Mouse (Mus musculus) intestine, postnatal 0 days (tissue): ENCODE results near the gene Vapa. TPM values are rescaled to one million over a fixed set of nuclear protein-coding genes. Genes with fewer than 3 reads are reported as not detected.

Experiments
- ATAC-seq: fragments of 200-750 bp; cut with Nextera tagmentation; 2 replicates; pipeline ENCODE4 v1.8.0; 2017; ENCODE audit warnings: mild to moderate bottlenecking, moderate TSS enrichment, moderate library complexity
- H3K27ac ChIP-seq: fragments of 300-500 bp; sonication (generic); 2 replicates; pipeline ENCODE4 v1.5.1; 2014; ENCODE audit warnings: mild to moderate bottlenecking, low read depth, low read length, moderate library complexity
- H3K27me3 ChIP-seq: fragments of 300-500 bp; sonication (generic); replicated peaks from 2 replicates; pipeline ENCODE4 v1.6.1; 2014; ENCODE audit warnings: low read length, mixed read lengths; ENCODE audit not compliant: control insufficient read depth, insufficient read depth
- H3K36me3 ChIP-seq: fragments of 300-500 bp; sonication (generic); 2 replicates; pipeline ENCODE4 v1.6.1; 2014; ENCODE audit warnings: mild to moderate bottlenecking, moderate library complexity; ENCODE audit not compliant: control insufficient read depth, insufficient read depth
- H3K4me1 ChIP-seq: fragments of 300-500 bp; sonication (generic); replicated peaks from 2 replicates; pipeline ENCODE4 v1.6.1; 2014; ENCODE audit warnings: antibody characterized with exemption, low read length, mixed read lengths; ENCODE audit not compliant: control insufficient read depth, insufficient read depth
- H3K4me2 ChIP-seq: fragments of 300-500 bp; sonication (generic); replicated peaks from 2 replicates; pipeline ENCODE4 v1.6.1; 2014; ENCODE audit warnings: low read depth, mild to moderate bottlenecking, moderate library complexity
- H3K4me3 ChIP-seq: fragments of 300-500 bp; sonication (generic); 2 replicates; pipeline ENCODE4 v1.5.1; 2014; ENCODE audit warnings: low read depth, low read length
- H3K9ac ChIP-seq: fragments of 300-500 bp; sonication (generic); 2 replicates; pipeline ENCODE4 v1.6.1; 2014; ENCODE audit warnings: mild to moderate bottlenecking, low read depth, low read length
- H3K9me3 ChIP-seq: fragments of 300-500 bp; sonication (generic); 2 replicates; pipeline ENCODE4 v1.6.1; 2016; ENCODE audit warnings: mixed run types; ENCODE audit not compliant: control insufficient read depth
- CTCF ChIP-seq: sonication (generic); IDR thresholded peaks from 2 replicates; pipeline ENCODE4 v1.5.1; 2016; ENCODE audit warnings: low read depth, mild to moderate bottlenecking, control low read depth, antibody characterized with exemption, moderate library complexity
- whole genome bisulfite sequencing: fragments of 180-500 bp; shearing (Covaris S2); extraction: QIAGEN DNeasy Blood & Tissue Kit; methylation state at CpG from one replicate; pipeline ENCODE4 v1.1.7; 2014; 5-methylcytosine and 5-hydroxymethylcytosine counted together
- polyA plus RNA-seq: library from polyadenylated mRNA; unstranded; fragments of >200 nt; fragmentation: Nextera tagmentation; extraction: Ambion mirVana; gene quantifications from 2 replicates; pipeline ENCODE4 v1.2.1, GENCODE M21; 2015

Vapa gene
- polyA plus RNA-seq = 290 and 292 TPM in 2 replicates

- Histone ChIP-seq H3K4me2 (peak within 1 kb of the TSS; percentile 72), H3K4me3 (peak within 1 kb of the TSS; percentile 99), H3K36me3 (no peaks in the 10 kb centered on the region), H3K4me1 (peaks cover 6% of the 10 kb centered on the region; the same call in 1 of the 2 replicates), H3K9me3 (no peaks in the 10 kb centered on the region), H3K9ac (peak within 1 kb of the TSS; percentile 98), H3K27me3 (no peaks in the 10 kb centered on the region), H3K27ac (peak within 1 kb of the TSS; percentile 97)
- peak; percentile 91 for ATAC-seq
- under 1% methylated on average over 83 of the region's 85 CpGs for WGBS
- TF ChIP-seq CTCF = no peak
Observed at GRCm38 (mm10) chr17:65613463-65614412, at the start of gene Vapa. TSS of gene Vapa (minus strand) at chr17:65613555.

DNA sequence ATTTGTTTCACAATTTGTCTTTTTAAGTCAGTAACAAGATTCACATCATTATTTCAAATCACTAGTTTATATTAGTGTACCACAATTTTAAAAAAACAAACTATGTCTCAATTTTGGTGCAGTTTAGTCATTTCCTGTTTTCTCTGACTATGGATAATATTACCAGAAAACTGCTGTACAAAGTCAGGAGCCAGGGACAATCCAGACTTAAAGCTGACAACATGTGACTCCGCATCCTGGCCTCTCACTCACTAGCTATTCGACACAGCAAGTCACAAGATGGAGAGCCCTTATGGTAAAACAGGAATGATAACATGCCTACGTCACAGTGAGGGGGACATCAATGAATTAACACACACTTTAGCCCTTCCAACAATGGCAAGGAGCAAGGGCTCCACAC, 49.3 kb upstream of the Vapa start:
- ATAC-seq = no peak
- no peak overlapping the region for H3K27ac ChIP-seq
- H3K4me1 ChIP-seq = 0 out of 2 replicates have a peak, but pooled peaks cover 7% of the 10 kb centered on the region
- H3K9ac ChIP-seq = no peak overlapping the region
- TF ChIP-seq CTCF = no peak
- H3K4me3 ChIP-seq = no peak overlapping the region
- no peaks in the 10 kb centered on the region for H3K9me3 ChIP-seq
- no peaks in the 10 kb centered on the region for H3K36me3 ChIP-seq
- 74% methylated on average over 3 of the region's 3 CpGs for WGBS
- no peak overlapping the region for H3K4me2 ChIP-seq
- H3K27me3 ChIP-seq = no peaks in the 10 kb centered on the region

- WGBS = 48% methylated on average over 2 of the region's 2 CpGs
- Histone ChIP-seq H3K27me3 (no peaks in the 10 kb centered on the region), H3K9me3 (no peaks in the 10 kb centered on the region), H3K4me1 (no peaks in the 10 kb centered on the region), H3K9ac (no peak overlapping the region), H3K4me2 (no peak overlapping the region), H3K27ac (no peak overlapping the region), H3K36me3 (no peaks in the 10 kb centered on the region), H3K4me3 (no peak overlapping the region)
- no peak for TF ChIP-seq CTCF
- no peak for ATAC-seq
Observed at GRCm38 (mm10) chr17:65658416-65658815, 45.1 kb upstream of the Vapa start.

GRCm38 (mm10) chr17:65657958-65658357, 44.6 kb upstream of the Vapa start:
- Histone ChIP-seq H3K9ac (no peak overlapping the region), H3K4me1 (no peaks in the 10 kb centered on the region), H3K27me3 (no peaks in the 10 kb centered on the region), H3K4me3 (no peak overlapping the region), H3K36me3 (no peaks in the 10 kb centered on the region), H3K4me2 (no peak overlapping the region), H3K27ac (no peak overlapping the region), H3K9me3 (no peaks in the 10 kb centered on the region)
- WGBS = 84% methylated on average over 9 of the region's 9 CpGs
- ATAC-seq = no peak
- no peak for TF ChIP-seq CTCF

GRCm38 (mm10) chr17:65656731-65657130, 43.4 kb upstream of the Vapa start:
- WGBS = 85% methylated on average over 6 of the region's 6 CpGs
- Histone ChIP-seq H3K27ac (0 out of 2 replicates have a peak overlapping the region, but pooled peaks have one; percentile 35), H3K4me2 (no peak overlapping the region), H3K4me1 (no peaks in the 10 kb centered on the region), H3K9ac (no peak overlapping the region), H3K9me3 (no peaks in the 10 kb centered on the region), H3K36me3 (no peaks in the 10 kb centered on the region), H3K27me3 (no peaks in the 10 kb centered on the region), H3K4me3 (no peak overlapping the region)
- no peak for ATAC-seq
- no peak for TF ChIP-seq CTCF

GRCm38 (mm10) chr17:65656076-65656475, 42.7 kb upstream of the Vapa start:
- Histone ChIP-seq H3K4me2 (no peak overlapping the region), H3K36me3 (no peaks in the 10 kb centered on the region), H3K4me3 (no peak overlapping the region), H3K4me1 (no peaks in the 10 kb centered on the region), H3K27ac (no peak overlapping the region), H3K9me3 (no peaks in the 10 kb centered on the region), H3K27me3 (no peaks in the 10 kb centered on the region), H3K9ac (no peak overlapping the region)
- no peak for TF ChIP-seq CTCF
- no peak for ATAC-seq
- 86% methylated on average over 8 of the region's 8 CpGs for WGBS
